Mouse (Mus musculus): ENCODE results near the gene Olfr828. TPM values are rescaled to one million over a fixed set of nuclear protein-coding genes. Genes with fewer than 3 reads are reported as not detected.

Gene Olfr828
- total and polyA plus RNA-seq, 3 experiments: not detected

- H3K27ac ChIP-seq (ENCODE audit: control insufficient read depth, low read depth, low read length): no peak overlapping the region
- DNase-seq (ENCODE audit: low read depth, low spot score): no peak
- TF ChIP-seq MXI1 (IDR thresholded peaks at IDR 0.05; ENCODE audit: low read depth, low read length) (no peak), GABPA (IDR thresholded peaks at IDR 0.05; ENCODE audit: low read depth, low read length) (no peak), NELFE (IDR thresholded peaks at IDR 0.05; ENCODE audit: low read depth, low read length) (no peak), MAX (IDR thresholded peaks at IDR 0.05; ENCODE audit: low read length) (no peak), TBP (IDR thresholded peaks at IDR 0.05; ENCODE audit: low read depth, low read length) (no peak), TCF12 (IDR thresholded peaks at IDR 0.05; ENCODE audit: low read depth, low read length) (no peak), POLR2A (IDR thresholded peaks at IDR 0.05; ENCODE audit: control insufficient read depth in 1 of 2, insufficient read depth in 1 of 2, low read depth in 1 of 2, low read length in 2 of 2, poor library complexity in 1 of 2) (no peak), KAT2A (conservative IDR thresholded peaks at IDR 0.05; ENCODE audit: low read depth, low read length) (no peak), GATA1 (IDR thresholded peaks at IDR 0.05; ENCODE audit: low read depth, low read length) (no peak)
- H3K4me3 ChIP-seq (ENCODE audit: control insufficient read depth in 1 of 2, insufficient read depth in 1 of 2, low read depth in 2 of 2, low read length in 2 of 2): no peak overlapping the region
- no peaks in the 10 kb centered on the region for H3K4me1 ChIP-seq (ENCODE audit: control insufficient read depth in 1 of 2, insufficient read depth in 2 of 2, low read length in 2 of 2)
- no peaks in the 10 kb centered on the region for H3K9me3 ChIP-seq (replicated peaks; ENCODE audit: insufficient read depth, low read length)
- H3K79me2 ChIP-seq (ENCODE audit: control insufficient read depth, insufficient read depth, low read length, poor library complexity): no peaks in the 10 kb centered on the region
- H3K9ac ChIP-seq (ENCODE audit: control insufficient read depth, low read depth, low read length, poor library complexity, severe bottlenecking): no peak overlapping the region
- no peaks in the 10 kb centered on the region for H3K36me3 ChIP-seq (ENCODE audit: control insufficient read depth in 1 of 2, insufficient read depth in 2 of 2, low read length in 2 of 2)
- H3K27me3 ChIP-seq (ENCODE audit: control insufficient read depth in 1 of 2, insufficient read depth in 2 of 2, low read length in 2 of 2): no peaks in the 10 kb centered on the region
These were observed 34.0 kb downstream of the Olfr828 start for GRCm38 (mm10) chr9:18785316-18785715.

GRCm38 (mm10) chr9:18779476-18779875 is 39.9 kb downstream of the Olfr828 start:
- TF ChIP-seq MEF2A (IDR thresholded peaks at IDR 0.05; ENCODE audit: extremely low read depth, insufficient replicate concordance, low read depth, low read length, poor library complexity, severe bottlenecking) (no peak), TBP (IDR thresholded peaks at IDR 0.05; ENCODE audit: low read depth, low read length) (no peak), USF1 (IDR thresholded peaks at IDR 0.05; ENCODE audit: low read depth, low read length) (no peak), SMC3 (IDR thresholded peaks at IDR 0.05; ENCODE audit: low read depth, low read length) (no peak)
- no peak overlapping the region for H3K9ac ChIP-seq (ENCODE audit: control insufficient read depth, low read depth, low read length, poor library complexity, severe bottlenecking)
- H3K79me2 ChIP-seq (ENCODE audit: control insufficient read depth, insufficient read depth, low read length, poor library complexity): no peaks in the 10 kb centered on the region

GRCm38 (mm10) chr9:18778981-18779380 is 40.3 kb downstream of the Olfr828 start:
- Histone ChIP-seq H3K36me3 (ENCODE audit: control insufficient read depth in 1 of 2, insufficient read depth in 2 of 2, low read length in 2 of 2) (no peaks in the 10 kb centered on the region), H3K27me3 (ENCODE audit: control insufficient read depth in 1 of 2, insufficient read depth in 2 of 2, low read length in 2 of 2) (no peaks in the 10 kb centered on the region), H3K27ac (ENCODE audit: control insufficient read depth, low read depth, low read length) (no peak overlapping the region), H3K9me3 (replicated peaks; ENCODE audit: insufficient read depth, low read length) (no peaks in the 10 kb centered on the region), H3K4me3 (ENCODE audit: control insufficient read depth in 1 of 2, insufficient read depth in 1 of 2, low read depth in 2 of 2, low read length in 2 of 2) (no peak overlapping the region), H3K9ac (ENCODE audit: control insufficient read depth, low read depth, low read length, poor library complexity, severe bottlenecking) (no peak overlapping the region), H3K4me1 (ENCODE audit: control insufficient read depth in 1 of 2, insufficient read depth in 2 of 2, low read length in 2 of 2) (no peaks in the 10 kb centered on the region), H3K79me2 (ENCODE audit: control insufficient read depth, insufficient read depth, low read length, poor library complexity) (no peaks in the 10 kb centered on the region)
- TF ChIP-seq ZC3H11A (IDR thresholded peaks at IDR 0.05; ENCODE audit: low read depth, low read length) (no peak), ELF1 (IDR thresholded peaks at IDR 0.05; ENCODE audit: low read depth, low read length) (no peak)
- no peak for DNase-seq (ENCODE audit: low read depth, low spot score)

More at GRCm38 (mm10) chr9:18779476-18779875, 39.9 kb downstream of the Olfr828 start:
- DNase-seq (ENCODE audit: low read depth, low spot score): no peak
- Histone ChIP-seq H3K27ac (ENCODE audit: control insufficient read depth, low read depth, low read length) (no peak overlapping the region), H3K4me1 (ENCODE audit: control insufficient read depth in 1 of 2, insufficient read depth in 2 of 2, low read length in 2 of 2) (no peaks in the 10 kb centered on the region), H3K4me3 (ENCODE audit: control insufficient read depth in 1 of 2, insufficient read depth in 1 of 2, low read depth in 2 of 2, low read length in 2 of 2) (no peak overlapping the region), H3K27me3 (ENCODE audit: control insufficient read depth in 1 of 2, insufficient read depth in 2 of 2, low read length in 2 of 2) (no peaks in the 10 kb centered on the region), H3K9me3 (replicated peaks; ENCODE audit: insufficient read depth, low read length) (no peaks in the 10 kb centered on the region), H3K36me3 (ENCODE audit: control insufficient read depth in 1 of 2, insufficient read depth in 2 of 2, low read length in 2 of 2) (no peaks in the 10 kb centered on the region)

Other genes with a start within 250 kb of the Olfr828 start
- gene Muc16, start 145.0 kb downstream of the Olfr828 start, total RNA-seq (2012; rRNA removed): under 0.01 TPM in 1 of 2 replicates, not detected in the other
- gene Muc16, start 145.0 kb downstream of the Olfr828 start, polyA plus RNA-seq (2012; ENCODE audit: insufficient read depth in 1 of 2, insufficient read length in 2 of 2, low read depth in 1 of 2, low replicate concordance in 2 of 2, missing spikeins in 1 of 2): not detected
- gene Olfr24, start 55.5 kb downstream of the Olfr828 start, total RNA-seq (2012; rRNA removed): not detected in 2 replicates
- gene Olfr24, start 55.5 kb downstream of the Olfr828 start, polyA plus RNA-seq (2012; ENCODE audit: insufficient read depth in 1 of 2, insufficient read length in 2 of 2, low read depth in 1 of 2, low replicate concordance in 2 of 2, missing spikeins in 1 of 2): not detected
- gene Olfr829, start 35.4 kb upstream of the Olfr828 start, total RNA-seq (2012; rRNA removed): 0.04 TPM in 1 of 2 replicates, not detected in the other
- gene Olfr829, start 35.4 kb upstream of the Olfr828 start, polyA plus RNA-seq (2012; ENCODE audit: insufficient read depth in 1 of 2, insufficient read length in 2 of 2, low read depth in 1 of 2, low replicate concordance in 2 of 2, missing spikeins in 1 of 2): not detected
- not detected in 2 replicates for gene Olfr830, start 55.2 kb upstream of the Olfr828 start, total RNA-seq (2012; rRNA removed)
- not detected for gene Olfr830, start 55.2 kb upstream of the Olfr828 start, polyA plus RNA-seq (2012; ENCODE audit: insufficient read depth in 1 of 2, insufficient read length in 2 of 2, low read depth in 1 of 2, low replicate concordance in 2 of 2, missing spikeins in 1 of 2)
- not detected in 2 replicates for gene Olfr832, start 117.6 kb upstream of the Olfr828 start, total RNA-seq (2012; rRNA removed)
- not detected for gene Olfr832, start 117.6 kb upstream of the Olfr828 start, polyA plus RNA-seq (2012; ENCODE audit: insufficient read depth in 1 of 2, insufficient read length in 2 of 2, low read depth in 1 of 2, low replicate concordance in 2 of 2, missing spikeins in 1 of 2)
- not detected in 2 replicates for gene Olfr834, start 168.5 kb upstream of the Olfr828 start, total RNA-seq (2012; rRNA removed)
- not detected for gene Olfr834, start 168.5 kb upstream of the Olfr828 start, polyA plus RNA-seq (2012; ENCODE audit: insufficient read depth in 1 of 2, insufficient read length in 2 of 2, low read depth in 1 of 2, low replicate concordance in 2 of 2, missing spikeins in 1 of 2)
- not detected in 2 replicates for gene Olfr835, start 213.2 kb upstream of the Olfr828 start, total RNA-seq (2012; rRNA removed)
- gene Olfr835, start 213.2 kb upstream of the Olfr828 start, polyA plus RNA-seq (2012; ENCODE audit: insufficient read depth in 1 of 2, insufficient read length in 2 of 2, low read depth in 1 of 2, low replicate concordance in 2 of 2, missing spikeins in 1 of 2): not detected

Data from MEL (cell line).